Mouse (Mus musculus): ENCODE measurements around the gene Vinac1.

DNA sequence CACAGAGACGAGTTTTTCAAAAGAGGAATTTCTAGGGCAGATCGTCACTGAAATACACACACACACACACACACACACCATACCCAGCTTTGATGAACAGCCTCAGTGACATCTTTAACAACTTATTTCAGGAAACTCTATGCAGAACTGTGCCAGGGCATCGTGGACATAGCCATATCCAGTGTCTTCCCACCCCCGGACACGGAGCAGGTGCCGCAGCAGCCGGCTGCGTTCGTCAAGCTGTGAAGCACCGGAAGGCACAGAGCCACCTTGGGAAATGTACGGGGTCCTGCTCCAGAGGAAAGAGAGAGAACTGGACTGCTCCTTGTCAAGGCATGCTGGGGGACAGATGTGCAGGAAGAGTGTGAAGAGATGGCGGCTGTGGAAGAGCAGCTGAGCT is 44.8 kb upstream of the Vinac1 start:
- no peak for TF ChIP-seq USF2 (IDR thresholded peaks at IDR 0.05; ENCODE audit: borderline replicate concordance in 1 of 2, insufficient read depth in 1 of 2, low read depth in 1 of 2, low read length in 2 of 2)
- no peak for TF ChIP-seq POLR2AphosphoS2 (IDR thresholded peaks at IDR 0.05; ENCODE audit: low read length)
- no peak for TF ChIP-seq RAD21 (IDR thresholded peaks at IDR 0.05; ENCODE audit: low read depth, low read length)
- no peak for TF ChIP-seq RCOR1 (IDR thresholded peaks at IDR 0.05; ENCODE audit: low read depth, low read length)
- no peak for TF ChIP-seq CTCF (IDR thresholded peaks at IDR 0.05 in 2 of 3, conservative IDR thresholded peaks at IDR 0.05 in 1 of 3; ENCODE audit: control insufficient read depth in 1 of 3, insufficient read depth in 1 of 3, low read depth in 2 of 3, low read length in 3 of 3, poor library complexity in 1 of 3, severe bottlenecking in 1 of 3)
- no peak for TF ChIP-seq JUND (IDR thresholded peaks at IDR 0.05; ENCODE audit: low read depth, low read length)
- no peak for TF ChIP-seq ZMIZ1 (IDR thresholded peaks at IDR 0.05; ENCODE audit: low read depth, low read length)
- no peak for TF ChIP-seq POLR2A (IDR thresholded peaks at IDR 0.05; ENCODE audit: control insufficient read depth in 1 of 2, insufficient read depth in 1 of 2, low read depth in 1 of 2, low read length in 2 of 2, poor library complexity in 1 of 2)
- TF ChIP-seq EP300 (IDR thresholded peaks at IDR 0.05; ENCODE audit: low read depth in 1 of 2, low read length in 2 of 2), result no peak
- TF ChIP-seq NELFE (IDR thresholded peaks at IDR 0.05; ENCODE audit: low read depth, low read length), result no peak
- no peak for TF ChIP-seq MAZ (IDR thresholded peaks at IDR 0.05; ENCODE audit: low read depth, low read length)

Measured in MEL (cell line).